Mouse (Mus musculus): ENCODE results near the gene Gm3512.
A peak's percentile ranks its signal among the peaks of the same experiment; 100 is the strongest.
"Not testable (repeated sequence)": the region's sequence is repeated elsewhere in the genome, so short reads cannot be mapped to it uniquely, and the experiment has no call there.

Gene Gm3512

DNA sequence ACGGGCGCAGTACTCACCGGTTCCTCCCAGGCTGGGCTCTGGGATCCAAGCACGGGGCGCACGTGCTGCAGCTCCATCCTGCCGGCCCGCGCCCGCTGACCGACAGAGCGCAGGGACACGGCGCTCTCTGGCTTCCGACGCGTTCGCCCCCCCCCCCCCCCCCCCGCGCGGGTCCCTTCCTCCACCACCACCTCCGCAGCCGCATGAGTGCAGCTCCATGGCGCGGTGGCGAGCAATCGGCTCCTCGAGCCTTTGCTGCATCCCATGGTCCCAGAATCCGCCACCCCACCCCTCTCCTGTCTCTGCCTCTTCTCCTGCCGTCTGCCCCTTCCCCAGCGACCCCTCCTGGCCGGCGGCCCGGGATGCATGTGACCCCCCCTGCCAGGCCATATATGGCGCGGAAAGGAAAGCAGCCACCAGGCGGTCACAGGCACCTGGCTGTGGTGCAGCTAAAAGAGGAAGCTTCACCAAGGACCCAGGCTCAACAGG, at the start of gene Gm3512:
Gm3512 (minus strand) TSS at position 51 of the 489 bp plus-strand sequence.
- peak; percentile 2 to 6 for DNase-seq

DNA sequence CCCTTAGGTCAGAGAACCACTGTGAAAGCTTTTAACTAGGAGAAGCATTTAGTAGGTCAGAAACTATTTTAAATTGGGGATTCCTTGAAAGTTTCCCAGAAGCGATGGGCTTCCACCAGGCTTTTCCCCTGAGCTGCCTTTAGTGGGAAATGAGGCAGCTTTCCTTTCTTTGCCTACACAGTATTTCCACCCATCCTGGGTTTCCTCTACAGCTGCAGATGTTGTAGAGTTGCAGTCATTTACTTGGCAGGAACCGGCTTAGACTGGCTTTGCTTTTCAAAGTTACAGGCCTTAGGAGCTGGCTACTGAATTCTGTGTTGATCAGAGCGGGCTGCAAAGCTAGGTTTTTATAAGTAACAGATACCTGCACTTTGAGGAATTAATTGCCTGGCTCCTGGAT, 25.7 kb upstream of the Gm3512 start:
- peak in 1 of 2 experiments; percentile 3 for DNase-seq

DNA sequence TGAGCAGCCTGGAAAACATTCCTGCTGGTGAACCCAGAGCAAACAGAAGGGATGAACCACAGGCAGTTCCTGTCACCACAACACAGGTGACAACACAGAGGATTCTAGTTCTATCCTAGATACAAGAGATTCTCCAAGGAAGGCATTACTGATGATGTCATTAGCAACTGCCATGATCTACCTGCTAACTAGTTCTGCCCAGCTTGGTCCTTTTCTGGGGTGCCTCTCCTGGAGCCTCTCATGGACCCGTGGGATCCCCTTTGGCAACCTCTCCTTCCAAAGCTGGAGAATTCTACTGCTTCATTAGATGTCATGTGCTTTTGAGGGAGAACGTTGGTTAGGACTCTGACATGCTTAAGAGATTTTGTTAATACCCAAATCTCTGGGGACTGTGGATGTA, 20.1 kb upstream of the Gm3512 start, which contains the start of gene Gm16434:
Gm16434 (minus strand) TSS at position 101 of the 400 bp plus-strand sequence.
- not testable (repeated sequence) for DNase-seq

DNA sequence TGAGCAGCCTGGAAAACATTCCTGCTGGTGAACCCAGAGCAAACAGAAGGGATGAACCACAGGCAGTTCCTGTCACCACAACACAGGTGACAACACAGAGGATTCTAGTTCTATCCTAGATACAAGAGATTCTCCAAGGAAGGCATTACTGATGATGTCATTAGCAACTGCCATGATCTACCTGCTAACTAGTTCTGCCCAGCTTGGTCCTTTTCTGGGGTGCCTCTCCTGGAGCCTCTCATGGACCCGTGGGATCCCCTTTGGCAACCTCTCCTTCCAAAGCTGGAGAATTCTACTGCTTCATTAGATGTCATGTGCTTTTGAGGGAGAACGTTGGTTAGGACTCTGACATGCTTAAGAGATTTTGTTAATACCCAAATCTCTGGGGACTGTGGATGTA, 49.0 kb downstream of the Gm3512 start, which contains the start of gene Gm6676:
Gm6676 (minus strand) TSS at position 101 of the 400 bp plus-strand sequence.
- DNase-seq = not testable (repeated sequence)

DNA sequence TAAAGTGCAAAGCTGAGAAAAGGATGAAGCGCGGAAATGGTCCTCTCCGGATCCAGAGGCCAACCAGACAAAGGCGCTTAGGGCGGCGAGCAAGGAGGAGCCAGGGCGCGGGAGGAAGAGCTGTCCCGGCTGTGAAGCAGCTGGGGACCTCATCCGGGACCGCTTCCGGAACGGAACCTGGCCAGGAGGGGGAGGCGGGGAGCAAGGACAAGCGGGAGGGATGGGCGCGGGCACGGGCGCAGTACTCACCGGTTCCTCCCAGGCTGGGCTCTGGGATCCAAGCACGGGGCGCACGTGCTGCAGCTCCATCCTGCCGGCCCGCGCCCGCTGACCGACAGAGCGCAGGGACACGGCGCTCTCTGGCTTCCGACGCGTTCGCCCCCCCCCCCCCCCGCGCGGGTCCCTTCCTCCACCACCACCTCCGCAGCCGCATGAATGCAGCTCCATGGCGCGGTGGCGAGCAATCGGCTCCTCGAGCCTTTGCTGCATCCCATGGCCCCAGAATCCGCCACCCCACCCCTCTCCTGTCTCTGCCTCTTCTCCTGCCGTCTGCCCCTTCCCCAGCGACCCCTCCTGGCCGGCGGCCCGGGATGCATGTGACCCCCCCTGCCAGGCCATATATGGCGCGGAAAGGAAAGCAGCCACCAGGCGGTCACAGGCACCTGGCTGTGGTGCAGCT, 69.1 kb downstream of the Gm3512 start:
- peak; percentile 3 to 14 for DNase-seq

All from lung, postnatal 4 days (tissue).